13 mouse cellular contexts compared by ENCODE assay signal in genomic region chr16:90511551-90512296, GRCm38 (mm10).
A peak's percentile ranks its signal among the peaks of the same experiment; 100 is the strongest.
DNase-seq lines count a peak whose midpoint lies in the region; ATAC-seq and TF ChIP-seq lines count a peak whose summit lies in the region.
"Had no signal": no experiment of that assay in that cellular context is flagged by ENCODE, and none has a peak within 500 bp of the region (broad histone marks: within the 10 kb centered on the region; RNA-seq: fewer than 3 reads in every experiment).

No protein-coding gene starts in this region.

- no peaks in the 10 kb centered on the region for H3K36me3 ChIP-seq in intestine, postnatal 0 days (ENCODE audit: control insufficient read depth, insufficient read depth)
- no peaks in the 10 kb centered on the region for H3K36me3 ChIP-seq in intestine, embryonic 15.5 days
- H3K36me3 ChIP-seq in embryonic facial prominence, embryonic 14.5 days (ENCODE audit: control insufficient read depth, insufficient read depth, low read length) = no peaks in the 10 kb centered on the region
- no peaks in the 10 kb centered on the region for H3K36me3 ChIP-seq in lung, embryonic 16.5 days (ENCODE audit: control insufficient read depth, insufficient read depth, low read length)
- H3K36me3 ChIP-seq: embryonic facial prominence, embryonic 12.5 days; liver, embryonic 13.5 days had no signal

- no peaks in the 10 kb centered on the region for H3K4me1 ChIP-seq in intestine, postnatal 0 days (replicated peaks; ENCODE audit: control insufficient read depth, insufficient read depth, low read length)
- H3K4me1 ChIP-seq in intestine, embryonic 15.5 days (replicated peaks) = no peaks in the 10 kb centered on the region; the same call in 1 of the 2 replicates
- peaks cover 10% of the 10 kb centered on the region; the same call in 1 of the 2 replicates for H3K4me1 ChIP-seq in embryonic facial prominence, embryonic 14.5 days (ENCODE audit: control insufficient read depth, insufficient read depth, low read length)
- H3K4me1 ChIP-seq in lung, embryonic 16.5 days (replicated peaks; ENCODE audit: control insufficient read depth, insufficient read depth, low read length) = peaks cover 5% of the 10 kb centered on the region; the same call in 1 of the 2 replicates
- H3K4me1 ChIP-seq: embryonic facial prominence, embryonic 12.5 days; liver, embryonic 13.5 days had no signal

- H3K9ac ChIP-seq in intestine, postnatal 0 days (ENCODE audit: low read depth, low read length) = no peak overlapping the region
- H3K9ac ChIP-seq in intestine, embryonic 15.5 days = no peak overlapping the region
- no peak overlapping the region for H3K9ac ChIP-seq in embryonic facial prominence, embryonic 14.5 days (ENCODE audit: low read depth, low read length)
- no peak overlapping the region for H3K9ac ChIP-seq in lung, embryonic 16.5 days (ENCODE audit: low read length)
- H3K9ac ChIP-seq: embryonic facial prominence, embryonic 12.5 days; liver, embryonic 13.5 days had no signal

- H3K4me3 ChIP-seq in intestine, postnatal 0 days (ENCODE audit: low read depth, low read length) = no peak overlapping the region
- H3K4me3 ChIP-seq in intestine, embryonic 15.5 days (replicated peaks) = no peak overlapping the region
- no peak overlapping the region for H3K4me3 ChIP-seq in embryonic facial prominence, embryonic 14.5 days (ENCODE audit: low read depth, low read length)
- H3K4me3 ChIP-seq in lung, embryonic 16.5 days (ENCODE audit: low read length) = no peak overlapping the region
- H3K4me3 ChIP-seq: embryonic facial prominence, embryonic 12.5 days; liver, embryonic 13.5 days; myocyte had no signal

- H3K27me3 ChIP-seq in intestine, postnatal 0 days (replicated peaks; ENCODE audit: control insufficient read depth, insufficient read depth, low read length) = no peaks in the 10 kb centered on the region
- H3K27me3 ChIP-seq in intestine, embryonic 15.5 days (replicated peaks) = no peaks in the 10 kb centered on the region
- H3K27me3 ChIP-seq in embryonic facial prominence, embryonic 14.5 days (replicated peaks; ENCODE audit: control insufficient read depth, insufficient read depth, low read length) = no peaks in the 10 kb centered on the region
- H3K27me3 ChIP-seq in lung, embryonic 16.5 days (ENCODE audit: control insufficient read depth, insufficient read depth, low read depth, low read length) = no peaks in the 10 kb centered on the region
- H3K27me3 ChIP-seq: embryonic facial prominence, embryonic 12.5 days; liver, embryonic 13.5 days had no signal

- peak; percentile 90 for DNase-seq in embryonic facial prominence, embryonic 14.5 days (ENCODE audit: low spot score)
- DNase-seq in heart, adult 9 months (ENCODE audit: low spot score in 2 of 2) = peak; percentile 54 to 64
- DNase-seq in frontal cortex, postnatal 14 days (ENCODE audit: low spot score in 2 of 2) = no peak
- DNase-seq in cerebellum, adult 11-12 months = no peak
- DNase-seq in thymus, postnatal 4 days = no peak
- DNase-seq: liver, embryonic 13.5 days; right cerebral cortex, postnatal 25 days; thymus, adult 2 months had no signal

- no peak overlapping the region for H3K27ac ChIP-seq in intestine, postnatal 0 days (ENCODE audit: low read depth, low read length)
- no peak overlapping the region for H3K27ac ChIP-seq in intestine, embryonic 15.5 days
- H3K27ac ChIP-seq in embryonic facial prominence, embryonic 14.5 days (replicated peaks; ENCODE audit: low read depth, low read length) = peak overlapping the region; percentile 39
- peak overlapping the region; percentile 87 for H3K27ac ChIP-seq in lung, embryonic 16.5 days (ENCODE audit: low read length)
- H3K27ac ChIP-seq: embryonic facial prominence, embryonic 12.5 days; liver, embryonic 13.5 days had no signal

- 77% methylated on average over 19 of the region's 19 CpGs for WGBS in intestine, postnatal 0 days
- WGBS in intestine, embryonic 15.5 days = 73% methylated on average over 19 of the region's 19 CpGs
- WGBS in embryonic facial prominence, embryonic 14.5 days = 75% methylated on average over 19 of the region's 19 CpGs
- WGBS in lung, embryonic 16.5 days = 52% methylated on average over 19 of the region's 19 CpGs

- no peaks in the 10 kb centered on the region for H3K9me3 ChIP-seq in intestine, postnatal 0 days (ENCODE audit: control insufficient read depth)
- H3K9me3 ChIP-seq in intestine, embryonic 15.5 days = no peaks in the 10 kb centered on the region
- H3K9me3 ChIP-seq in embryonic facial prominence, embryonic 14.5 days (ENCODE audit: control insufficient read depth, low read length) = no peaks in the 10 kb centered on the region
- H3K9me3 ChIP-seq in lung, embryonic 16.5 days (ENCODE audit: control insufficient read depth, low read length) = no peaks in the 10 kb centered on the region; the same call in 1 of the 2 replicates
- H3K9me3 ChIP-seq: embryonic facial prominence, embryonic 12.5 days; liver, embryonic 13.5 days had no signal

- H3K4me2 ChIP-seq in intestine, postnatal 0 days (replicated peaks; ENCODE audit: low read depth) = no peak overlapping the region
- H3K4me2 ChIP-seq in intestine, embryonic 15.5 days (replicated peaks) = no peak overlapping the region
- no peak overlapping the region for H3K4me2 ChIP-seq in embryonic facial prominence, embryonic 14.5 days (ENCODE audit: low read depth, low read length)
- H3K4me2 ChIP-seq in lung, embryonic 16.5 days (ENCODE audit: low read depth, low read length) = no peak overlapping the region
- H3K4me2 ChIP-seq: embryonic facial prominence, embryonic 12.5 days; liver, embryonic 13.5 days had no signal

- TF ChIP-seq CTCF in intestine, postnatal 0 days (IDR thresholded peaks at IDR 0.05; ENCODE audit: low read depth) = peak; percentile 50

- ATAC-seq in intestine, postnatal 0 days = no peak
- no peak for ATAC-seq in intestine, embryonic 15.5 days
- 0 out of 2 replicates have a peak, but pooled peaks have one; percentile 27 for ATAC-seq in embryonic facial prominence, embryonic 14.5 days (ENCODE audit: low read depth)
- peak; percentile 94 for ATAC-seq in lung, embryonic 16.5 days (ENCODE audit: low read depth)

Comparison
In these comparisons a context has a peak if more than half of its experiments do, and no peak if none do; other contexts are left out.
1. ATAC-seq: peak in embryonic facial prominence, embryonic 14.5 days (single experiment) and lung, embryonic 16.5 days (single experiment); none in intestine, postnatal 0 days (single experiment) and intestine, embryonic 15.5 days (single experiment).
2. H3K27ac ChIP-seq: peak in embryonic facial prominence, embryonic 14.5 days (single experiment) and lung, embryonic 16.5 days (single experiment); none in intestine, postnatal 0 days (single experiment) and intestine, embryonic 15.5 days (single experiment).
3. DNase-seq: peak in embryonic facial prominence, embryonic 14.5 days (single experiment) and heart, adult 9 months (2 of 2); none in frontal cortex, postnatal 14 days (0 of 2), cerebellum, adult 11-12 months (single experiment) and thymus, postnatal 4 days (single experiment).